Mouse (Mus musculus) cerebellum, adult 11 months (tissue): ENCODE data around the gene Itga9.

ENCODE experiments used
- DNase-seq: peaks from one replicate; pipeline ENCODE4 v3.0.0; 2022

Gene Itga9

DNA sequence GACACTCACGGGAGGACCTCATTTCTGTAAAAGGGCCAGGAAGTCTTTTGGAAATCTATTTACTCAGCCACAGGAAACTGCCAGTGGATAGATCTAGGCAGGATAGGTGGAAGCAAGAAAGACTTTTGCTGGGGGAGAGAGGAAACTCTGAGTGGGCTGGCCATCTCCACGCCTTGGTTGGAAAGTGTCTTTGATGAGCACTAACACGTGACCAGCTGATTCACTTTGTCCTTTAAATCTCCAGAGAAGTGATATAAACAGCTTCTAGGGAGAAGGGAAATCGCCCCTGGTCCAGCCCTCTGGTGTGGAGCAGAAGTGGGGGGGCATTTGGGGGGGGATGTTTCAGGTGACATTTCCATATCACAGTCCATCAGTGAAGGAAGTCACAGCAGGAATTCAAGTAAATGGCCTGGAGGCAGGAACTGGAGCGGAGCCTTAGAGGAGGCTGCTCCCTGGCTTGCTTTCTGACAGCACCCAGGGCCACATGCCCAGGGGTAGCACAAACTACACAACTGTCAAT lies 124.4 kb downstream of the Itga9 start:
- DNase-seq = no peak

DNA sequence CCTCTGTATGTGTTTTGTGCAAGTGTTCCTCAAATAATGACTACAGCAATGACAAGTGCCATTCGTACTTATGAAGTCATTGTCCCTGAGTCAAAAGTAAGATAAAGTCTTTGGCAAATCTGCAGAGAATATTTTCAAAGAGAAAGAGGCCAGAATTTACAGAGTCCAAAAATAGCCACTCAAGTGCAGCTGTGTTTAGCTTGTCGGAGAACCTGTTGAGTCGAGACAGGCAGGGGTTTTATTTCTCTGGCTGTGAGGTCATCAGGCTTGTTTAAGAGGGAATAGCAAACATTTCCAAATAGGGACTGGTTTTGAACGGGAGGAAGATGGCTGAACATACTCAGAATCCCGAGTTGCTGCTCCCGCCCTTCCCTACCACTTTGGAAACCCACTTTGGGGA lies 125.2 kb downstream of the Itga9 start:
- DNase-seq = no peak

DNA sequence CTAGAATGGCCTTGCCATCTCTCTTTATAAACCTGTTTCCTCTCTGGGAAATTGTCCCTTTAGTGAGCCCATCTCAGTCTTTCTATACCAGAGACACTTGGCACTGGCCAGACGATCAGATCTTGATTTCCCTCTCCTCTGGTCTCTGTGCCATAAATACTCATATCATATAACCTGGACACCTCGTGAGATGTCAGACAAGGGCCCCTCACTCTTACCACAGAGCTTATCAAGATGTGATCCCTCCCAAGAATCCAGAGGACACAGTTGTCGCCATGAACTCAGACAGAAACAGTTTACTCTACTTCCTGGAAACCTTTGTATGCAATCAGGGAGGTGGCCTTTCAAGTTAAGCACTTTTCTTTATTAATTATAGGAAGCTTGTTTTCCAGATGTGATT lies 127.1 kb downstream of the Itga9 start:
- DNase-seq = no peak

DNA sequence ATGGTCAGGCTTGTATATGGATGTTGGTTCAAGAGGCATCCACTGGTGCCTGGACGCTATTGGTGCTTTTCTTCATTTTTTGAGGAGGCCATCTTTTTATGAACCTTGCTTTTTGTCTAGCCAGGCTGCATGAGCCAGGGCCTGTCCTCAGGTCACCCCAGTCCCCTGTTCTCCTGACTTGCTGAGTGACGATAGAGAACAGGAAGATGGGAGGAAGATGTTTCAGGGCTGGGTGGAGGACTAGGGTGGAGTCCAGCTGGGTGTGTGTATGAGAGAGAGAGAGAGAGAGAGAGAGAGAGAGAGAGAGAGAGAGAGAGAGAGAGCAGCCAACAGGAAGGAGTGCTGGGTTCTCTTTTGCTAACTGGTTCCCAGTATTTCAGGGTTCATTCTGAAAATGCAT lies 130.6 kb downstream of the Itga9 start:
- DNase-seq = no peak

DNA sequence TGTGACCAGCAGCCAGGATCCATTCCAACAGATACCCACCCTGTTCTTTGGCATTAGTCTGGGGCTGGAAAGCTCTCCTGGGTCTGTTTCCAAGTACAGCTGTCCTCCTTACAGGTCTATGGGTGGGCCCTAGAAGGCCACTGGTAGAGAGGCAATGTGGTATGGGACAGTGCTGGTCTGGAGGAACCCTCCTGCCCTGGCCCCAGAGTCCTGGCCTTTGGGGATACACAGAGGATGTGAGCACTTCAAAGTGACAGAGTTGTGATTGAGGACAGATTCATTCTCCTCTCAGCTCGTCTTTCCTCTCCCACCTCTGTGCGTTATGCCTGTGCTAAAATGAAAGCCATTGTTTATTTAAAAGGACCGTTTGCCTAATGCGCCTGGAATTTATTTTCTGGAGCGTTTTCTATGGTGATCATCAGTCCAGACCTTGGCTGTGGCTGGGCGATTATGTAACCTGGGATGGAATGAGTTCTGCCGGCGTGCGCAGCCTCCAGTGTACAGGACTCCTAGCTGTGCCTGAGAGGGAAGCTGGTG lies 131.2 kb downstream of the Itga9 start:
- no peak for DNase-seq

DNA sequence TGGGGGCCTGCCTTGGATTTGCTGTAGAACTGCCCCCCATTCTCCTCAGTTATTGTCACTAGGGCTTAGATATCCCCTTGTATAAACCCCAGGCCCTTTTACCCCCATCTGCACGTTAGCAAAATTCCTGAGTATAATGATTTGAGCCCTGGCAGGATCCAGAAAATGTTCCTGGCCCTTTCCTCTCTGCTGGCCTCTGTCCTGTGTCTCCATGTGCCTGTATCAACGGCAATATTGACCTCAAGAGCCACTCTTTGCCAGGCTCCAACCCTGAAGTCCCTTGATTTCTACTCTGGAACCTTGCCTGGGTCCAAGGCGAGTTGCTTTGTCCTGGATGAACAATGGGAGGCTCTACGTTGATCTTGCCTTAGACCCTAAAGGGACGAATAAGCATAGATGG lies 131.8 kb downstream of the Itga9 start:
- no peak for DNase-seq

DNA sequence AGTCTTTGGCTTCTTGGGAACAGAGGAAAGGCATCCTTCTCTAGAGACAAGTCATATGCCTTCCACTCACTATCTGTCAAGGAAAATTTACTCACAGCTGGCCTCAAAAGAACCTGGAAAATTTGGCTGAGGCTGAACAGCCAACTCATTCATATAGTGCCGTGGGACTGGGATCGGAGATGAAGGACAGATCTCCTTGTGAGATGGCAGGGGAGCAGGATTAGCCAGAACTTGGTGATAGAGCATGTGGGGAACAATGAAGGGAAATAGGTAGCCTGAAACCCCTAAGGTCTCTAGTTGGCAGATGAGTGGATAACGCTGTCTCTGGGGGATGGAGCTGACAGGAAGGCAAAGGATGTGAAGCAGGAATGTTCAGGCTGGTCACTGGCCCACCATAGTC lies 132.6 kb downstream of the Itga9 start:
- no peak for DNase-seq

DNA sequence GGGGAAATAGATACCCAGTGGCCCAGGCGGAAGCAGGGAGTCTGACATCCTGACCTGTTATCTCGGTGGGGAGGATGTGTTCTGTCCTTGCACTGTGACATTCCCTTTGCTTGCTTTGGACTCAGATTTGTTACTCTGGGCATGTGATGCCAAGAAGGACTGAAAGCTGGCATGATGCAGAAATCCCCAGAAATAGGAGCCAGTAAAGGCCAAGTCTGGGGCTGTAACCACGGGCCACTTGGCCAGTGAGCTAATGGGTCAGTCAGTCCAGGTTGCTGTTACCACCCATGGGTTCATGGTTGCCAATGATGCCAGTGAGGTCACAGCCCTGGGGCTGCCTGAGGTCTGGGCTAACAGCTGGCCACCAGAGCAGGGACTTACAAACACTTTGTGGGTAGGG lies 133.2 kb downstream of the Itga9 start:
- no peak for DNase-seq

DNA sequence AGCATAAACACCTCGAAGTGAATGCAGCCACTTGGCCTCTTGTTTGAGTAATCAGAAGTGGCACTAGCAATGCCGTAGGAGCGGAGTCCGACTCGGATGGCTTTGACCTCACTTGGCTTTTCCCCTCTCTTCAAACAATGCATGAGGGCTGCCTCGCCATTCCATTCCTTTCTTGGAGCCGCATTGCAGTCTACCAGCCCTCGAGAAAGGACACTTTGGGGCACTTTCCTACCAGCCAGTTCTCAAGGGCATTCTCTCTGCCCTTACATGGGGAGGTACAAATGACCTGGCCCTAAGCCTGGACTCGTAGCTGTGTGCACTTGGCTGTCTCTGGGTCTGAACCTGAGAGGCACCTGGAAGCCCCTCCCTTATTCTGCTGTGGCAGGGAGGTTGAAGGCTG lies 134.8 kb downstream of the Itga9 start:
- no peak for DNase-seq

DNA sequence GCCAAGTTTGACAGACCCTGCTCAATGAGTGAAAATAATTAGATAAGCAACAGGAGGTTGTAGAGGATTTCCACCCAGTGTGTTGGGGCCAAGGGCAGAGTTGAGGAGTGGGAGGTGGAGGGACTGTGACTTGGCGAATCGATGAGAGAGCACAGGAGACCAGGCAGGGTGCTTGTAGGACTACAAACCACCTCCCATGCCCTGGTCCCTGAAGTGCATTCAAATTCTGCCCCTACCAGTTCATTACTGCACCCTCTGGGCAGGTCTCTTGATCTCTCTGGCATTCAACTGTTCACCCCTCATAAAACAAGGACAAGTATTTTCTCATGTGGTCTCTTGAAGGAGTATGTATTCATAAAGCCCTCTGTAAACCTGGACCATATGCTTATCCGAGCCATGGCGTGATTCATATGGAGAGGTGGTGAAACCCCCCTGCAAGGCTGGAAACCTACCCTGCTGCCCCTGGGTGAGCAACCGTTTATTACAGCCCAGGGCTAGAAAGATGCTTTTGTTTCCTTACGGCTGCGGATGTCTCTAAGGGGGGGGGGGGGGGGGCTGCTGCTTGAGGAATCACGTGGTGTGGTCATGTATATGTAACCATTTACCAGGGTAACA lies 143.0 kb downstream of the Itga9 start:
- DNase-seq = no peak

DNA sequence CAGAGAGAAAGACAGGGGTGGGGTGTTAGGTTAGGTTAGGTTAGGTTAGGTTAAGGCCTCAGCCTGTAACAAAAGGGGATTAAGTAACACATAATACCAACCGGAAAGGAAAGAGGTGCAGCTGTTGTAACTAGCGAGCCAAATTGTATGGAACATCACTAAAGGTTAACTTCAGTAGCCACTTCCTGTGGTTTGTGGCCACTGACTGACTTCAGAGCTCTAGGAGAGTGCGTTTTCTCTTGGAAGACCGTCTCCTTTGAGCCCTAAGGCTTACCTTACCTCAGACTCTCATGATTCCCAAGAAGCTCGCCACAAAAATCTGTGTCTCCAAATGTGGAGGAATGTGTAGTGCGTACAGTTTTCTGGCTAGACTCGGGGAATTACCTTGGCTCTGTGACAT lies 144.3 kb downstream of the Itga9 start:
- DNase-seq = no peak

DNA sequence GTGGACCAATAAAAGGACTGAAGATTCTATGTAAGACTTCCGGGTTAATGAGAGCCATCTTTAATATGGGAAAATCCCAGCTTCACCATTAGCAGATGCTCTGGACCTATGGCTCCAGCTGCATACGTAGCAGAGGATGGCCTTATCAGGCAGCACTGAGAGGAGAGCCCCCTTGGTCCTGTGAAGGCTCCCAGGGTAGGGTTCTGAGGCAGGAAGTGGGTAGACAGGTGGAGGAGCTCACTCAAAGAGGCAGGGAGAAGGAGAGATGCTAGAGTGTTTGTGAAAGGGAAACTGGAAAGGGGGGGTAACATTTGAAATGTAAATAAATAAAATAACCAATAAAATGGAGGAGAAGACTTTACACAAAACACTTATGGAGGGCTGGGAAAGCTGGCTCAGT lies 145.9 kb downstream of the Itga9 start:
- no peak for DNase-seq

DNA sequence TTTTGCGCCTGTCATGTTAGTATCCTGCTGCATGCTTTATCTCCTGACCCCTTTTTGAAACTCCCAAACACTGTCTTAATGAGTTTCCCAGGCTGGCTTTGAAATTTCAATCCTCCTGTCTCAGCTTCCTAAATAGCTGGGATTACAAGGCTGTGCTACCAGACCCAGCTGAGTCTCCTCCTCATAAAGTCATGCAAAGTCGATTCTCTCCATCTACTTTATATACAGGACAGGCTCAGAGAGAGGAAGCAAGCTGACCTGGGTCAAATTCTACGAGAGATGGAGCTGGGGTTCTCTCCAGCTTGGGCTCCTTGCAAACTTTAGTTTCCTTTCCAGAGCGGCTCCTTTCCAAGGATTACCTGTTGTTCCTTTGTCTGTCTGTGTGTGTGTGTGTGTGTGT lies 153.0 kb downstream of the Itga9 start:
- no peak for DNase-seq

DNA sequence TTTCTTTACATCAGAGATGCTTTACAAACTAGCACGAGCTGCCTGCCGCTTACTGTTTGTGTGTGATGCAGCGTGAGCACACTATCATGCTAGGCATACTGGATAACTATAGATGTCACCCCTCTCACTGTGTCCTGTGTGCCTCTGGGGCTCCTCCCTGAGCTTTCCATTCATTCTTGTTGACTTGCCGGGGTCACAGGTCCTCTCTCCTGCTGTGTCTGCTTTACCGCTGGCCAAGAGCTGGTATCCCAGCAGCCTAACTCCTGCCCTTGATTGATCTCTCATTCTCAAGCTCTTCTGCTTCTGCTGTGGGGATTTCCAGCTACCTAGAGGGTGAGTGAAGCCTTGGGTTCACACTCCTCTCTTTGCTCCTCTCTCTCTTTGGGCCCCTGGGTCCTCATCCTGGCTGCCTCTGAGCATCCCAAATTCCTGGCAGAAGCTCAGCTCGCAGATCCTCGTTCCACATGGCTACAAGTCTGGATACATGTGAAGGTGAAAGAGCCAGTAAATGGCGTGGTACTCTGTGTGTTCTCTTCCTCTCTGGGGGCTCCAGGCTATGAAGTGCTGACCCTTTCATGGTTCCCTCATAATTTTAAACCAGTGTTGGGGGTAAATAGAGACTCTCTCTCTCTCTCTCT lies 155.6 kb downstream of the Itga9 start:
- DNase-seq = no peak

DNA sequence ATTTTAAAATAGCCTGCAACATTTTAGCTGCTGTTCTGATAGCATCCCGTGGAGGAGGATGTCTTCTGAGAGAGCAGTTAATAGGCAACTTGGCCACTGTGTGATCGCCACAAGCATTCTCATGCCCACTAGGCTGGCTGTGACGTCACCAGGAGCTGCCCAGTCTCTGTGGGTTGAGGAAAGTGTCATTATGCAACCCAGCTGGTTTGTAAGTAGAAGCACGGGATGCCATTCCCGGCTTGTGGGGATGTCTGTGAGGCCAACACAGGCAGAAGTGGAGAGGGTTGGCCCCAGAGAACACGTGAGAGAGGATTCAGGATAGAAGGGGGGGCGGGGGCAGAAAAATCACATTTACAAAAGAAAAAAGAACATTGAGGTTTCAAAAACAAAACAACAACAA lies 156.3 kb downstream of the Itga9 start:
- DNase-seq = no peak

DNA sequence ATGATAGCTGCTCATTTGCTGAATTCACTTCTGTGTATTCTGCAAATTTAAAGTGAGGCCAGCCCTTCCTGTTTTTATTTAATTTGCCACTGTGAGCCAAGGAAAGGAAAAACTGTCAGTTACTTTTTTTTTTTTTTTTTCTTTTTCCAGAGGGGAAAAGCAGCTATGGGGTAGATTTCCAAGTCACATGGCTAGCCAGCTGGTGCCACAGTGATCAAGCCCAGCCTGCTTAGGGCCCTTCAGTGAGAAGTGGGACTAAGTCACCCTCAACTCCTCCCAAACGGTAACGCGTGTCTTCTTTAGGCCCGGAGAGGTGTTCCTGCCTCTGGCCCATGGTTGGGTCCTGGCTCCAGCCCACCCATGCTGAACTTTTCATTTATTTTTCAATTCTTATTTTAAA lies 156.7 kb downstream of the Itga9 start:
- DNase-seq = no peak

DNA sequence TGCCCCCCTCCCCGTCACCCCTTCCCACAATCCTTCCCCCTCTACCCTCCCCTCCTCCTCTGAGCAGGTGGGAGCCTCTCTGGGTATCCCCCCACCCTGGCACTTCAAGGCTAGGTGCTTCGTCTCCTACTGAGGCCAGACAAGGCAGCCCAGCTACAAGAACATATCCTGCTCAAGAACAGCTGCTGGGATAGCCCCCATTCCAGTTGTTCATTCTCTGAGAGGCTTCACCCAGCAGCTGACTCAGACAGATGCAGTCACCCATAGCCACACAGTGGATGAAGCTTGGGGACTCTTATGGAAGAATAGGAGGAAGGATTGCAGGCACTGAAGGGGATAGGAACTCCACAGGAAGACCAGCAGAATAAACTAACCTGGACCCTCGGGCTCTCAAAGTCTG lies 157.2 kb downstream of the Itga9 start:
- DNase-seq = no peak

DNA sequence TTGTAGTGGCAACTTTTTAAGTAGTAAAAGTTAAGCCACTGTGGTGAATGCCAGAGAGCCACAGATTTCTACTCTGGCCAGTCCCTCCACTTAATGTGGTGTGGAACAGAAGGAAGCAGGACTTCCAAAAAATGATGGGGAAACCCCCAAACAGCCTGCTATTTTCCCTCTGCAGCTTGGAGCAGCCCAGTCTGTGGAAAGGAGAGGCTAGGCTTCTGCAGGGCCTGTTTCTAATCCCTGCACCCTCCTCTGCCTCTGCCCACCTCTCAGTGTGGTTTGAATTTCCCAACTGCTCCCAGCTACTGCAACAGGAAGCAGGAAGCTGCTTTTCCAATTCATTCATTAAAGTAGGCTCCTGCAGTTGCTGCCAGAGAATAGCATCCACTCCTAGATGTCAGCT lies 158.6 kb downstream of the Itga9 start:
- DNase-seq = no peak

DNA sequence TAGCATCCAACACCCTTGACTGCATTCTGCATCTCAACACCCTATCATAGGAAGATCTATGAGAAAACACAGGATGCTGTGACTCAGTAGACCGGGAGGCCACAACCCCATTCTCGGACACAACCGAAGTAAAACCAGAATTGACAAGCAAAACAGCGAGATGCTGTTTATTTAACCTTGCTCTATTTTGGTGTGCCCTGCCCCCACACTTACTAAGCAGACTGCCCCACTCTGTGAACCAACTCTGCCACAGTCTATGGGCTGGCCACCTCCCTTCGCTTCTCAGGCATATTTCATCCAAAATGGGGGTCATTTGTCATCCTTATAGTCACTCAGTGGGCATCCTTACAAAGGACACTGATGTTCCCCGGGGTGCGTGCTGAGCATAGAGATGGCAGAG lies 160.5 kb downstream of the Itga9 start:
- no peak for DNase-seq

DNA sequence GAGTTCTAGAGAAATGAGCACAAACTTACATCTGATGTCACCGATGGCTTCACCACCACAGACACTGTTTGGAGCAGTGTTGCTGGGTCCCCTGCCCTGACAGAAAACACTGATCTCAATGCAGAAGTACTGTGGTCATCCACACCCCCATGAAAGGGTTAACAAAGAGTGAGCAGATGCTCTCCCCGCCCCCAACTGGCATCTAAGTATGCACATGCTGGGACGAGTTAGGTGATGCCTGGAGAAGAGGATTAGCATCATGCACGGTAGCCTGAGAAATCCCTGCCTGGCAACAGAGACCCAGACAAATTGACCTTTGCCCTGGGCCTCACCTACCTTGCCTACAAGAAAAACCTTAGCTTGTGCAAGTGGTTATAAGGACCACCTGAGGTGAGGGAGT lies 162.1 kb downstream of the Itga9 start:
- no peak for DNase-seq

DNA sequence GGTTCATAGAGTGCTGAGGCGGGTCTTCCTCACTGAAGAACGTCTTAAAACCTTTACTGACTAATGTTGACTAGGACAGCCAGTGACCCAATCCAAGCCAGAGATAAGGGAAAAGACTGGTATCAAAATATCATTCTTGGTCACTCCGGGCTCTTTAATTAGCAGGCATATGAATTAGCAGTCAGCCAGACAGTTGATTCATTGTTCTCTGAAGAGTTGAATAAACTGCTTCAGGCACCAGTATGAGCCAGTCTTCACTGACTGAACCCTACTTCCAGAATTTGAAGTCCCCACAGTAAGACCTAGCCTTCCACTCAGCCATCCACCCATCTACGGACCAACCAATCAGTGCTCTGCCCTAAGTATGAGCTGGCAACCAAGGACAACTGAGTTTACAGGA lies 163.9 kb downstream of the Itga9 start:
- no peak for DNase-seq

DNA sequence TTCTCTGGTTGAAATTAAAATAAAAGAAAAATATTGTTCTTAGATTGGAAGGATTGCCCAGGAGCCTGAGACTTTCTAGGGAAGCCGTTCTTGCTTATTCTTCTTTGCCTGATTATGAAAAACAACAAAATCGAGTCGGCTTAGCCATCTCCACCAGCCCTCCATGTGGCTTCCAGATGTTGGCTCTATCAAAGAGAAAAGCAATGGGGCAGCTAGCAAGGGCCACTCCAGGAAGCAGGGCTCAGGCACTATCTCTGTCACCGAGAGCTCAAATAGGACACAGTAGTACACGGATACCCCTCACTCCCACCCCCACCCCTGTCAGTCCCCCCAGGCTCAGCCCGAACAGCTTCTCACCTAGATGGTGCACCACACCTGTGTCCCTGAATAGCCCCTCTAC lies 168.2 kb downstream of the Itga9 start:
- DNase-seq = no peak

DNA sequence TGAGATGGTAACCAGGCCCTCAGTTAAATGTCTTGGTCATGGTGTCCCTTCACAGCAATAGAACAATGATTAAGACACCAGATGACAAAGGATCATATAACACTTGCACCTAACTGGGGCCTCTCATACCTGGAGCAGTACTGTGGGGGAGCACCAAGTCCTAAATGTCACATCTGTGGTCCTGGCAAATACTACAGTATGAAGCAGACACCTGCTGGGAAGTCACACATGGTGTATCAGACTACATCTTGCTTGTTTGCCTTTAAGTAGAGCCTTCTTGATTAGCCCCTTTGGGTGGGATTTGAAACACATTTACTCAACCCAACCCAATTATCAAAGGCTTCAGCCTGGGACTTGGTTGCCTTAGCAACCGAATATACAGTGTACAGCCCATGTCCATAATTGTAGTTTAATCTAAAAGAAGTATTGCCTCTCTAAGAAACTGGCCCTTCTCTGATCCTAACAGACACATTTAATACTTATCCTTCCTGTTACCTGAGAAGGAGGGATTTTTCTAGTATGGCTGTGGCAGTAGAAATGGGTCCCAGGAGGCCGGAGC lies 170.5 kb downstream of the Itga9 start:
- no peak for DNase-seq

DNA sequence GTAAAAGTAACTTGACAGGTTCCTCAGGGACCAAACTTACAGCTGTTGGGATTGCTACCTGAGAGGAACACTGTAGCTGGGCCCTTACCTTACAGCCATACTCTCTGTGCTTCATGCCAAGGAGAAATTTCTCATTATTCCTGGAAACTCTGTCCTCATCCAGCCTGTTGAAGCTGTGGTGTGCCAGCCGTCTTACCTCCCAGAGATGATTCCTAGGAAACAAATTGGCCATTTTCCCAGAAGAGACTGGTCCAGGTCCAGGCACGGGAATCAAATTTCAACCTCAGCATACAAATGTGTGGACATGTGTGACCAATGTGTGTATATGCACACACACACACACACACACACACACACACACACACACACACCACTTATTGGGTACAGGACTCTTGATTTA lies 172.1 kb downstream of the Itga9 start:
- DNase-seq = no peak

DNA sequence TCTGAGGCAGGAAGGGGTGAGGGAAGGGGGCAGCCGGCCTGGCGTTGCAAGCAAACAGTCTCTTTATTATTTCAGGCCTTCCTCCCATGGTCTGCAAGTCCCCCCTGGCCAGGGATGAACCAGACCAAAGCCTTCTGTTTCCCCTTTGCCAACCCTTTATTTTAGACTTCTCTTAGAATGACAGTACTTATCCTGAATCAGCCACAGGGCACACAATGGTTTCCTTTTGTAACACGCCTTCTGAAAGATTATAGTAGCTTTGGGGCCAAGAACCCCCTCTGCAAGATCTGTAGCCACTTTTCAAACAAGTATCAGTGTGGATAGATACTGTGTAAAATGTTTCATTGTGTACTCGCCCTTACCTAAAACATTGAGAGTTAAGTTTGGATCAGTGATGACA lies 178.1 kb downstream of the Itga9 start:
- no peak for DNase-seq
